Mouse (Mus musculus): Measurements from ENCODE around the gene Nf2. TPM values are rescaled to one million over a fixed set of nuclear protein-coding genes. Genes with fewer than 3 reads are reported as not detected.

The Nf2 gene
- polyA plus RNA-seq, 1 experiment from 2014 or later, result 18.7 TPM

DNA sequence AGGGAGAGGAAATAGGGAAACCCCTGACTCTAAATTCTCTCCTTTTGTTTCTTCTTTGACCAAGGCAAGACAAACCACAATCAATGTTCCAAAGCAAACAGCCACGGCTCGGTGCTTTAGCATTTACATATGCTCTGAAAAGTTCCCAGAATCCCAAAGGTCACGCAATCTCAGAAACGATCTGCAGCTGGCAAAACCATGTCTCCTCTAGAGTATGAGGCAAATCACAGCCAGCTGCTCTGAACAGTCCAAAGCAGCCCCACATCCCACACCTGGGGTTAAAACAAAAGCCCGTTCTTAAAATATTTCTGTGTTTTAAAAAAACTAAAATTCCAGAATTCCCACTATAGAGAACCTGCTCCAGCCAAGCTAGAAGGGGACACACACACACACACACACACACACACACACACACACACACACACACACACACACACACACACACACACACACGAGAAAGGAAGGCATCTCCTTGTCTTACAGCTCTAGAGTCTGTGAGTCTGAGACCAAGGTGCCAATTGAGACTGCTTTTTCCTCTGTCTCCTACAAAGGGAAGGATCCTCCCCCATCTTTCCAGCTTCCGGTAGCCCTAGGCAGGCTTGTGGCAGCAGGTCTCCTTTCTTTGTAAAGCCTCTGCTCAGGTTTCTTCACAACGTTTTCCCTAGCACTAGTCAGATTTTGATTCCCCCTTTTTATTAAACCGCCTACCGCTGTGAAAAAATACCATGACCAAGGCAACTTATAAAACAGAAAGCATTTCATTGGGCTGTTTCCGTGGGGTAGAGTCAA, 12.7 kb upstream of the Nf2 start:
- Histone ChIP-seq H3K9ac (ENCODE audit: low read length) (no peak overlapping the region), H3K27me3 (ENCODE audit: control insufficient read depth, insufficient read depth, low read length) (no peaks in the 10 kb centered on the region), H3K4me2 (replicated peaks; ENCODE audit: low read depth) (no peak overlapping the region), H3K27ac (replicated peaks) (0 out of 2 replicates have a peak overlapping the region, but pooled peaks have one; percentile 25), H3K9me3 (ENCODE audit: control insufficient read depth, low read length) (no peaks in the 10 kb centered on the region), H3K4me3 (ENCODE audit: low read depth, low read length) (no peak overlapping the region), H3K4me1 (replicated peaks; ENCODE audit: control insufficient read depth, insufficient read depth) (no peaks in the 10 kb centered on the region), H3K36me3 (ENCODE audit: control insufficient read depth, insufficient read depth, low read length) (no peaks in the 10 kb centered on the region)
- no peak for DNase-seq (ENCODE audit: low spot score)
- 33% methylated on average over 11 of the region's 11 CpGs for WGBS
- no peak for ATAC-seq (ENCODE audit: low FRiP score, low TSS enrichment)
- TF ChIP-seq CTCF (IDR thresholded peaks at IDR 0.05; ENCODE audit: low read depth), result no peak
- TF ChIP-seq EP300 (optimal IDR thresholded peaks at IDR 0.05), result no peak

DNA sequence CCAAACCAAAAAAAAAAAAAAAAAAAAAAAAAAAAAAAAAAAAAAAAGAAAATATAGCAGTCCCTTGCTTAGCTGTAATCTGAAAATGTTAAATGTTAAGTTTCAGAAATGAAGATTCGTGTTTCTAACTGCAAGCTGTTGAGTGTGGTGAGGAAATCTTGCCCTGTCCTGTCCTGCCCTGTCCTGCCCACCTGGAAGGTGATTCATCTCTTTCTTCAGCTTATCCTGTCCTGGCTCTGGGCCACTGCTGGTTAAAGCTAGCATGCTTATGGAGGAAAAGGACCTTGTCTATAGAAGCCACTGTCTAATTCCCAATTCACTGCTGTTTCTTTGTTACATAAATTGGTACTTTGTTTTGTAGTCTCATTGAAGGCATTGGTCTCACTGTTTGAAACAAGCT, 11.7 kb upstream of the Nf2 start:
- H3K36me3 ChIP-seq (ENCODE audit: control insufficient read depth, insufficient read depth, low read length), result no peaks in the 10 kb centered on the region
- ATAC-seq (ENCODE audit: low FRiP score, low TSS enrichment), result no peak
- H3K9ac ChIP-seq (ENCODE audit: low read length), result no peak overlapping the region
- no peak overlapping the region for H3K4me3 ChIP-seq (ENCODE audit: low read depth, low read length)
- no peaks in the 10 kb centered on the region for H3K27me3 ChIP-seq (ENCODE audit: control insufficient read depth, insufficient read depth, low read length)
- no peak for TF ChIP-seq EP300 (optimal IDR thresholded peaks at IDR 0.05)
- no peak for TF ChIP-seq CTCF (IDR thresholded peaks at IDR 0.05; ENCODE audit: low read depth)
- 48% methylated on average over 1 of the region's 1 CpGs for WGBS
- 0 out of 2 replicates have a peak overlapping the region, but pooled peaks have one; percentile 25 for H3K27ac ChIP-seq (replicated peaks)
- H3K4me2 ChIP-seq (replicated peaks; ENCODE audit: low read depth), result no peak overlapping the region
- H3K4me1 ChIP-seq (replicated peaks; ENCODE audit: control insufficient read depth, insufficient read depth), result no peaks in the 10 kb centered on the region
- DNase-seq (ENCODE audit: low spot score), result no peak
- H3K9me3 ChIP-seq (ENCODE audit: control insufficient read depth, low read length), result no peaks in the 10 kb centered on the region

DNA sequence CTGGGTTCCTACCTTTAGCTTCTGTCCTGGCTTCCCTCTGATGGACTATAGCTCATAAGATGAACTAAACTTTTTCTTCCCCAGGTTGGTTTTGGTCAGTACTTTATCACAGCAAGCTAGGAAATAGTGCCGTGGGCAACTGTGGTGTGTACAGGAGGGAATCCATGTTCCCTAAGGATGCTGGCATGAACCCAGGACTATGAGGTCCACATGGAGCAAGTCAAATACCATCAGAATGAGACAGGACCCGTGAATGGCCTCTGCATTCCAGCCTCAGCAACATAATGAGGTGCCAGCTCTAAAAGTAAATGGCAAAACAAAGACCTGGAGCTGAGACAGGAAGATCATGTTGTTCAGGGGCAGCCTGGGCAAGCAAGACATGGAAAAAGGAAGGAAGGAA, 9.1 kb upstream of the Nf2 start:
- no peak for DNase-seq (ENCODE audit: low spot score)
- Histone ChIP-seq H3K4me2 (replicated peaks; ENCODE audit: low read depth) (no peak overlapping the region), H3K36me3 (ENCODE audit: control insufficient read depth, insufficient read depth, low read length) (no peaks in the 10 kb centered on the region), H3K27ac (replicated peaks) (no peak overlapping the region), H3K4me3 (ENCODE audit: low read depth, low read length) (no peak overlapping the region), H3K9me3 (ENCODE audit: control insufficient read depth, low read length) (no peaks in the 10 kb centered on the region), H3K27me3 (ENCODE audit: control insufficient read depth, insufficient read depth, low read length) (no peaks in the 10 kb centered on the region), H3K4me1 (replicated peaks; ENCODE audit: control insufficient read depth, insufficient read depth) (no peaks in the 10 kb centered on the region), H3K9ac (ENCODE audit: low read length) (no peak overlapping the region)
- 40% methylated on average over 2 of the region's 2 CpGs for WGBS
- TF ChIP-seq EP300 (optimal IDR thresholded peaks at IDR 0.05) (no peak), CTCF (IDR thresholded peaks at IDR 0.05; ENCODE audit: low read depth) (no peak)
- ATAC-seq (ENCODE audit: low FRiP score, low TSS enrichment), result no peak

DNA sequence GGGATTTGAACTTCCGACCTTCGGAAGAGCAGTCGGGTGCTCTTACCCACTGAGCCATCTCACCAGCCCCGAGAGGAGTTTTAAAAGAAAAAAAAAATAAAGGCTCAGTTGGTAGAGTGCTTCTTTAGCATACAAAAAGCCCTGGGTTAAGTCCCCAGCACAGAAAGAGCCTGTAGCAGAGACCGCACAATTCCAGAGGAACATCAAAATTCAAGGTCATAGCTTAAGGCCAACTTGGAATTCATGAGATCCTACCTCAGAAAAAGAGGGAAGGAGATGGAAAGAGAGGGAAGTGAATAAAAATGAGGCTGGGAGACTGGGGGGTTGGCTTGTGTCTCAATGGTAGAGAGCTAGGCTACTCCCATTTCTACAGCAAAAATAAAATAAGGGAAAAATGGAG, 4.8 kb upstream of the Nf2 start:
- 91% methylated on average over 5 of the region's 5 CpGs for WGBS

DNA sequence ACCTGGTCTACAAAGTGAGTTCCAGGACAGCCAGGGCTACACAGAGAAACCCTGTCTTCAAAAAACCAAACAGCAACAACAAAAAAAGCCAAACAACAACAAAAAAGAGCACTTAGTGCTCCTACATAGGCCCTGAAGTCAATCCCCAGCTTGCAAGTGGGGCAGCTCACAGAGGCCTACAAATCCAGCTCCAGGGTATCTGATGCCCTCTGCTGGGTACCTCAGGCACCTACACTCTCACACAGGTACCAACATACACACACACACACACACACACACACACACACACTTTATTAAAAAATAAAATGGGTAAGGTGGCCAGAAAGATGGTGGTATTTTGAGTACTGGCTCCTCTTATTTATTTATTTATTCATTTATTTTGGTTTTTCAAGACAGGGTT, 3.7 kb upstream of the Nf2 start:
- DNase-seq (ENCODE audit: low spot score), result no peak
- ATAC-seq (ENCODE audit: low FRiP score, low TSS enrichment), result no peak
- TF ChIP-seq CTCF (IDR thresholded peaks at IDR 0.05; ENCODE audit: low read depth) (peak; percentile 20; the same call in 1 of the 2 replicates), EP300 (optimal IDR thresholded peaks at IDR 0.05) (no peak)

More for the DNA sequence above, 4.8 kb upstream of the Nf2 start:
- H3K36me3 ChIP-seq (ENCODE audit: control insufficient read depth, insufficient read depth, low read length), result no peaks in the 10 kb centered on the region
- ATAC-seq (ENCODE audit: low FRiP score, low TSS enrichment), result no peak
- H3K27ac ChIP-seq (replicated peaks), result no peak overlapping the region
- no peak overlapping the region for H3K4me3 ChIP-seq (ENCODE audit: low read depth, low read length)
- TF ChIP-seq CTCF (IDR thresholded peaks at IDR 0.05; ENCODE audit: low read depth), result no peak
- TF ChIP-seq EP300 (optimal IDR thresholded peaks at IDR 0.05), result no peak
- no peaks in the 10 kb centered on the region for H3K9me3 ChIP-seq (ENCODE audit: control insufficient read depth, low read length)
- H3K27me3 ChIP-seq (ENCODE audit: control insufficient read depth, insufficient read depth, low read length), result no peaks in the 10 kb centered on the region
- no peak overlapping the region for H3K4me2 ChIP-seq (replicated peaks; ENCODE audit: low read depth)
- H3K9ac ChIP-seq (ENCODE audit: low read length), result no peak overlapping the region
- no peaks in the 10 kb centered on the region for H3K4me1 ChIP-seq (replicated peaks; ENCODE audit: control insufficient read depth, insufficient read depth)
- no peak for DNase-seq (ENCODE audit: low spot score)

DNA sequence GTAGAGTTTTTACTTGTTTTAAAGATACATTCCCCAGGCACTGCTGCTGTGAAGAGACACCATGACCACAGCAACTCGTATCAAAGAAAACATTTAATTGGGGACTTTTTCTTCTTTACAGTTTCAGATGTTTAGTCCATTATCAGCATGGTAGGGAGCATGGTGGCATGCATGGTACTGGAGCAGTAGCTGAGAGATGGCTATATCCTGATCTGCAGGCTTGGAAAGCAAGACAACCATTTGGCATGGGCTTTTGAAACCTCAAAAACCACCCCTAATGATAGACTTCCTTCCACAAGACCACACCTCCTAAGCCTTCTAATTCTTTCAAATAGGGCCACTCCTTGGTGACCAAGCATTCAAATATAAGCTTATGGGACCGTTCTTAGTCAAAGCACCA, 1.1 kb upstream of the Nf2 start:
- H3K4me3 ChIP-seq (ENCODE audit: low read depth, low read length), result no peak overlapping the region
- no peaks in the 10 kb centered on the region for H3K9me3 ChIP-seq (ENCODE audit: control insufficient read depth, low read length)
- no peaks in the 10 kb centered on the region for H3K4me1 ChIP-seq (replicated peaks; ENCODE audit: control insufficient read depth, insufficient read depth)
- H3K4me2 ChIP-seq (replicated peaks; ENCODE audit: low read depth), result no peak overlapping the region
- 86% methylated on average over 2 of the region's 2 CpGs for WGBS
- no peaks in the 10 kb centered on the region for H3K27me3 ChIP-seq (ENCODE audit: control insufficient read depth, insufficient read depth, low read length)
- no peak for TF ChIP-seq EP300 (optimal IDR thresholded peaks at IDR 0.05)
- TF ChIP-seq CTCF (IDR thresholded peaks at IDR 0.05; ENCODE audit: low read depth), result no peak
- H3K27ac ChIP-seq (replicated peaks), result no peak overlapping the region
- ATAC-seq (ENCODE audit: low FRiP score, low TSS enrichment) (no peak), DNase-seq (ENCODE audit: low spot score) (no peak)
- H3K36me3 ChIP-seq (ENCODE audit: control insufficient read depth, insufficient read depth, low read length), result no peaks in the 10 kb centered on the region
- H3K9ac ChIP-seq (ENCODE audit: low read length), result no peak overlapping the region

More for the DNA sequence above, 3.7 kb upstream of the Nf2 start:
- Histone ChIP-seq H3K4me2 (replicated peaks; ENCODE audit: low read depth) (no peak overlapping the region), H3K27me3 (ENCODE audit: control insufficient read depth, insufficient read depth, low read length) (no peaks in the 10 kb centered on the region), H3K9me3 (ENCODE audit: control insufficient read depth, low read length) (no peaks in the 10 kb centered on the region), H3K27ac (replicated peaks) (no peak overlapping the region), H3K9ac (ENCODE audit: low read length) (no peak overlapping the region), H3K36me3 (ENCODE audit: control insufficient read depth, insufficient read depth, low read length) (no peaks in the 10 kb centered on the region), H3K4me1 (replicated peaks; ENCODE audit: control insufficient read depth, insufficient read depth) (no peaks in the 10 kb centered on the region), H3K4me3 (ENCODE audit: low read depth, low read length) (no peak overlapping the region)

Measured in stomach, postnatal 0 days (tissue).